In genomic region chr13:36736619-36736996, GRCm38 (mm10) we compare ENCODE assay signal across 8 mouse cellular contexts. TPM values are rescaled to one million over a fixed set of nuclear protein-coding genes. Genes with fewer than 3 reads are reported as not detected.
DNase-seq lines count a peak whose midpoint lies in the region; ATAC-seq lines count a peak whose summit lies in the region.

No protein-coding gene starts in this region.

- WGBS in kidney, embryonic 15.5 days: 6% methylated on average over 9 of the region's 9 CpGs
- 7% methylated on average over 9 of the region's 9 CpGs for WGBS in hindbrain, embryonic 13.5 days
- WGBS in midbrain, embryonic 14.5 days: 8% methylated on average over 9 of the region's 9 CpGs

- no peak for DNase-seq in kidney, postnatal 10 days
- DNase-seq in embryo, embryonic 10.5 days (ENCODE audit: low spot score): peak; percentile 55
- DNase-seq in midbrain, embryonic 14.5 days: peak; percentile 68
- DNase-seq in ovary, postnatal 14 days (ENCODE audit: low spot score): no peak
- no peak for DNase-seq in kidney, adult 11 months

- H3K4me2 ChIP-seq in kidney, embryonic 15.5 days: peak overlapping the region; percentile 90
- peak overlapping the region; percentile 67 for H3K4me2 ChIP-seq in hindbrain, embryonic 13.5 days
- H3K4me2 ChIP-seq in midbrain, embryonic 14.5 days (ENCODE audit: low read length): peak overlapping the region; percentile 76

- H3K36me3 ChIP-seq in kidney, embryonic 15.5 days: no peaks in the 10 kb centered on the region
- no peaks in the 10 kb centered on the region for H3K36me3 ChIP-seq in hindbrain, embryonic 13.5 days
- H3K36me3 ChIP-seq in midbrain, embryonic 14.5 days (ENCODE audit: control insufficient read depth, insufficient read depth, low read length): no peaks in the 10 kb centered on the region

- 0 out of 2 replicates have a peak overlapping the region, but pooled peaks have one; percentile 26 for H3K9ac ChIP-seq in kidney, embryonic 15.5 days
- peak overlapping the region; percentile 85 for H3K9ac ChIP-seq in hindbrain, embryonic 13.5 days
- peak overlapping the region; percentile 84 for H3K9ac ChIP-seq in midbrain, embryonic 14.5 days (replicated peaks; ENCODE audit: low read length)

- no peaks in the 10 kb centered on the region for H3K9me3 ChIP-seq in kidney, embryonic 15.5 days (replicated peaks)
- no peaks in the 10 kb centered on the region for H3K9me3 ChIP-seq in hindbrain, embryonic 13.5 days
- H3K9me3 ChIP-seq in midbrain, embryonic 14.5 days (ENCODE audit: control insufficient read depth, low read length): no peaks in the 10 kb centered on the region

- peak overlapping the region; percentile 49 for H3K4me3 ChIP-seq in kidney, embryonic 15.5 days (replicated peaks)
- peak overlapping the region; percentile 52 for H3K4me3 ChIP-seq in hindbrain, embryonic 13.5 days
- peak overlapping the region; percentile 56 for H3K4me3 ChIP-seq in midbrain, embryonic 14.5 days (replicated peaks; ENCODE audit: low read depth, low read length)

- H3K4me1 ChIP-seq in kidney, embryonic 15.5 days: peaks cover 30% of the 10 kb centered on the region
- H3K4me1 ChIP-seq in hindbrain, embryonic 13.5 days (replicated peaks): peaks cover 20% of the 10 kb centered on the region
- H3K4me1 ChIP-seq in midbrain, embryonic 14.5 days (ENCODE audit: control insufficient read depth, insufficient read depth, low read length): peaks cover 4% of the 10 kb centered on the region; the same call in 1 of the 2 replicates

- peak; percentile 40 for ATAC-seq in kidney, embryonic 15.5 days (replicated peaks; ENCODE audit: low FRiP score)
- peak; percentile 21 for ATAC-seq in hindbrain, embryonic 13.5 days (ENCODE audit: low FRiP score)
- peak; percentile 9; the same call in 1 of the 2 replicates for ATAC-seq in midbrain, embryonic 14.5 days (ENCODE audit: low FRiP score, low TSS enrichment)
- ATAC-seq in megakaryocyte, adult 5-6 weeks (ENCODE audit: poor library complexity, severe bottlenecking): no peak

- no peak overlapping the region for H3K27ac ChIP-seq in kidney, embryonic 15.5 days
- H3K27ac ChIP-seq in hindbrain, embryonic 13.5 days: peak overlapping the region; percentile 97
- peak overlapping the region; percentile 96 for H3K27ac ChIP-seq in midbrain, embryonic 14.5 days (replicated peaks; ENCODE audit: low read depth, low read length)

- H3K27me3 ChIP-seq in kidney, embryonic 15.5 days: peaks cover 66% of the 10 kb centered on the region
- H3K27me3 ChIP-seq in hindbrain, embryonic 13.5 days: peaks cover 46% of the 10 kb centered on the region
- peaks cover 10% of the 10 kb centered on the region for H3K27me3 ChIP-seq in midbrain, embryonic 14.5 days (ENCODE audit: control insufficient read depth, insufficient read depth, low read length)

RNA-seq across cellular contexts. Expression of gene Nrn1, which starts 1.7 kb away (rescaled TPM):
- 1.9 and 2.1 TPM in 2 replicates for polyA plus RNA-seq in kidney, embryonic 15.5 days (2015; fragmentation: Nextera tagmentation; extraction: Ambion mirVana)
- polyA plus RNA-seq in hindbrain, embryonic 13.5 days (2015; fragmentation: Nextera tagmentation; extraction: Ambion mirVana): 60.6 and 62.8 TPM in 2 replicates
- 80.6 and 81.1 TPM in 2 replicates for polyA plus RNA-seq in midbrain, embryonic 14.5 days (2014; fragmentation: Nextera tagmentation; extraction: Ambion mirVana)
- total RNA-seq in megakaryocyte, adult 5-6 weeks (2015): not detected in 2 replicates
- total RNA-seq in megakaryocyte, adult 5-6 weeks (2017): not detected in 2 replicates

Comparison
In these comparisons a context has a peak if more than half of its experiments do, and no peak if none do; other contexts are left out.
1. H3K9ac ChIP-seq: peak in every context shown above with its lines; median percentile 85 in hindbrain, embryonic 13.5 days; 84 in midbrain, embryonic 14.5 days; 26 in kidney, embryonic 15.5 days.
2. DNase-seq: peak in embryo, embryonic 10.5 days (single experiment) and midbrain, embryonic 14.5 days (single experiment); none in kidney, postnatal 10 days (single experiment), ovary, postnatal 14 days (single experiment) and kidney, adult 11 months (single experiment).
3. RNA of gene Nrn1, which starts 1.7 kb away (polyA plus RNA-seq): 80.6 to 81.1 TPM in midbrain, embryonic 14.5 days and 60.6 to 62.8 TPM in hindbrain, embryonic 13.5 days; 1.9 to 2.1 TPM in kidney, embryonic 15.5 days; every median in the first group is over 10 times any median in the second.
4. Peak in every context shown above with its lines, with median percentiles within 50 percentile points of each other: H3K4me2 ChIP-seq and H3K4me3 ChIP-seq.